Mouse (Mus musculus) cortical plate, adult 2 months (tissue): ENCODE data around the gene Cemip.

Source experiments
- CTCF ChIP-seq: fragments of 200-500 bp; IDR thresholded peaks from 2 replicates; pipeline ENCODE4 v1.5.1; 2011; ENCODE audit warnings: mild to moderate bottlenecking, control low read depth, low read length; ENCODE audit not compliant: insufficient read depth; ENCODE audit errors: extremely low read depth
- POLR2A ChIP-seq: fragments of 200-500 bp; IDR thresholded peaks from 2 replicates; pipeline ENCODE4 v1.6.1; 2011; ENCODE audit warnings: mild to moderate bottlenecking, low read length, control low read depth; ENCODE audit not compliant: insufficient read depth; ENCODE audit errors: extremely low read depth

DNA sequence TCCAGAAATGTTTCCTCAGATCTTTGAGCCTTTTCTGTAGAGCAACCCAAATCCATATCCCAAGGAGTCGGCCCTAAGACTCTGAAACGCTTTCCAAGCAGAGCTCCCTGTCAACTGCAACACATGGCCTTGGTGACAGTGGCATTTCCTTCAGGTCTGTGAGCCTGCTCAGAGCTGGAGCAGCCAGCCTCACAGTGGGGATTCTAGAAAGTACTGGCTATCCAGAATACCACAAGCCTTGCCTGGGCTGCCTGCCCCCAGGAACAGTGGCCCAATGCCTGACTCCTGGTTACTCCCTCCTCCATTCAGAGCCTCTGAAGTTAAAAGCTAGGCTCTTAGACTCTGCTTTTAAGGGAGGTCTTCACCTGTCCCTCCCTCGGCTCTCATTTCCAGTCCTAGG, 12.4 kb downstream of the Cemip start:
- TF ChIP-seq CTCF = no peak
- TF ChIP-seq POLR2A = no peak
